Mouse (Mus musculus) E14TG2a.4 (cell line): ENCODE measurements around the gene Gmds.

Source experiments
- H3K27me3 ChIP-seq: 2 replicates; pipeline ENCODE4 v1.6.1; 2014; ENCODE audit warnings: low read length, control low read depth; ENCODE audit not compliant: insufficient read depth
- H3K36me3 ChIP-seq: 2 replicates; pipeline ENCODE4 v1.6.1; 2014; ENCODE audit warnings: low read length, control low read depth; ENCODE audit not compliant: insufficient read depth
- H3K4me1 ChIP-seq: replicated peaks from 2 replicates; pipeline ENCODE4 v1.6.1; 2014; ENCODE audit warnings: low read depth, low read length, control low read depth
- H3K4me3 ChIP-seq: replicated peaks from 2 replicates; pipeline ENCODE4 v1.5.1; 2014; ENCODE audit warnings: mild to moderate bottlenecking, low read length
- H3K9me3 ChIP-seq: 2 replicates; pipeline ENCODE4 v1.6.1; 2014; ENCODE audit warnings: low read length, control low read depth
- CTCF ChIP-seq: conservative IDR thresholded peaks from 2 replicates; pipeline ENCODE4 v1.5.1; 2014; ENCODE audit warnings: low read length
- NANOG ChIP-seq: IDR thresholded peaks from 2 replicates; pipeline ENCODE4 v1.6.1; 2014; ENCODE audit warnings: borderline replicate concordance, low read length, mixed read lengths
- POU5F1 ChIP-seq: IDR thresholded peaks from 2 replicates; pipeline ENCODE4 v1.6.1; 2014; ENCODE audit warnings: low read length, borderline replicate concordance

The Gmds gene

GRCm38 (mm10) chr13:31892913-31893514 lies 445.5 kb downstream of the Gmds start:
- Histone ChIP-seq H3K4me3 (no peak overlapping the region), H3K27me3 (no peaks in the 10 kb centered on the region), H3K9me3 (0 out of 2 replicates have a peak, but pooled peaks cover 3% of the 10 kb centered on the region), H3K36me3 (no peaks in the 10 kb centered on the region), H3K4me1 (no peaks in the 10 kb centered on the region)
- TF ChIP-seq POU5F1: no peak
- TF ChIP-seq NANOG: no peak
- no peak for TF ChIP-seq CTCF

GRCm38 (mm10) chr13:31888500-31888899 lies 450.0 kb downstream of the Gmds start:
- no peaks in the 10 kb centered on the region for H3K27me3 ChIP-seq

GRCm38 (mm10) chr13:31885769-31886168 lies 452.8 kb downstream of the Gmds start:
- H3K4me3 ChIP-seq: no peak overlapping the region
- H3K27me3 ChIP-seq: no peaks in the 10 kb centered on the region
- H3K36me3 ChIP-seq: no peaks in the 10 kb centered on the region
- H3K9me3 ChIP-seq: no peaks in the 10 kb centered on the region
- no peaks in the 10 kb centered on the region for H3K4me1 ChIP-seq
- TF ChIP-seq NANOG: no peak
- TF ChIP-seq POU5F1: no peak

More at GRCm38 (mm10) chr13:31888500-31888899, 450.0 kb downstream of the Gmds start:
- Histone ChIP-seq H3K36me3 (no peaks in the 10 kb centered on the region), H3K4me3 (no peak overlapping the region), H3K4me1 (no peaks in the 10 kb centered on the region), H3K9me3 (0 out of 2 replicates have a peak, but pooled peaks cover 3% of the 10 kb centered on the region)
- no peak for TF ChIP-seq CTCF
- no peak for TF ChIP-seq POU5F1
- no peak for TF ChIP-seq NANOG

- no peaks in the 10 kb centered on the region for H3K27me3 ChIP-seq
- H3K4me3 ChIP-seq: no peak overlapping the region
- H3K4me1 ChIP-seq: no peaks in the 10 kb centered on the region
- TF ChIP-seq POU5F1: no peak
- TF ChIP-seq CTCF: no peak
- no peak for TF ChIP-seq NANOG
- no peaks in the 10 kb centered on the region for H3K36me3 ChIP-seq
- no peaks in the 10 kb centered on the region for H3K9me3 ChIP-seq
Measured at GRCm38 (mm10) chr13:31878805-31879477, 459.6 kb downstream of the Gmds start.

GRCm38 (mm10) chr13:31877061-31877460 lies 461.5 kb downstream of the Gmds start:
- Histone ChIP-seq H3K4me3 (no peak overlapping the region), H3K4me1 (no peaks in the 10 kb centered on the region), H3K9me3 (no peaks in the 10 kb centered on the region), H3K27me3 (no peaks in the 10 kb centered on the region), H3K36me3 (no peaks in the 10 kb centered on the region)
- no peak for TF ChIP-seq CTCF
- no peak for TF ChIP-seq NANOG
- TF ChIP-seq POU5F1: no peak

- TF ChIP-seq CTCF: no peak
- TF ChIP-seq NANOG: no peak
- no peak for TF ChIP-seq POU5F1
- Histone ChIP-seq H3K36me3 (no peaks in the 10 kb centered on the region), H3K9me3 (no peaks in the 10 kb centered on the region)
Measured at GRCm38 (mm10) chr13:31874427-31874826, 464.1 kb downstream of the Gmds start.

GRCm38 (mm10) chr13:31873269-31873668 lies 465.3 kb downstream of the Gmds start:
- no peak overlapping the region for H3K4me3 ChIP-seq
- H3K4me1 ChIP-seq: no peaks in the 10 kb centered on the region
- no peaks in the 10 kb centered on the region for H3K36me3 ChIP-seq
- TF ChIP-seq NANOG (no peak), CTCF (no peak), POU5F1 (no peak)
- no peaks in the 10 kb centered on the region for H3K27me3 ChIP-seq
- H3K9me3 ChIP-seq: no peaks in the 10 kb centered on the region

More at GRCm38 (mm10) chr13:31874427-31874826, 464.1 kb downstream of the Gmds start:
- Histone ChIP-seq H3K4me3 (no peak overlapping the region), H3K4me1 (no peaks in the 10 kb centered on the region), H3K27me3 (no peaks in the 10 kb centered on the region)

GRCm38 (mm10) chr13:31864786-31865185 lies 473.8 kb downstream of the Gmds start:
- Histone ChIP-seq H3K36me3 (no peaks in the 10 kb centered on the region), H3K9me3 (no peaks in the 10 kb centered on the region), H3K4me3 (no peak overlapping the region), H3K4me1 (no peaks in the 10 kb centered on the region), H3K27me3 (no peaks in the 10 kb centered on the region)
- no peak for TF ChIP-seq CTCF
- no peak for TF ChIP-seq NANOG
- TF ChIP-seq POU5F1: no peak
